Mouse (Mus musculus): ENCODE measurements around the gene Timmdc1.

DNA sequence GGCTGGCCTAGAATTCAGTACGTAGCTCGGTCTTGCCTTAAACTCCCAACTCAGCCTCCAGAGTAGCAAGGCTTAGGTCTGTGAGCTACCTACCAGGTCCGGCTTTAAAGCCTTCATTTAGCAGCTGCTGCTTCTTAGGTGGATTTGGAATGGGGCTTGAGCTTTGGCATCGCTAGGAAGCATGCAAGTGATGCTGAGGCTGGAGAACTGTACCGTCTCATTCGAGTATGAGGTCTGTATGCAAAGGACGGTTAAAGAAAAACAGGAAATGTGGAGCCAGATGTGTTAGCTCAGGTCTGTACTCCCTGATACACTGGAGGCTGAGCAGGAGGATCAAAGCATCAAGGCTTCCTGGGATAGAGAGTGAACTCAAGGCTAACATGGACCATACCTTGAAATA lies 60.3 kb downstream of the Timmdc1 start:
- TF ChIP-seq POLR2A (IDR thresholded peaks at IDR 0.05; ENCODE audit: insufficient read depth, low read depth, low read length) (no peak), EP300 (IDR thresholded peaks at IDR 0.05; ENCODE audit: insufficient read depth, low read depth, low read length) (no peak)
